Mouse (Mus musculus) adrenal gland, adult 18-20 months (tissue): ENCODE results near the gene Slc38a10. TPM values are rescaled to one million over a fixed set of nuclear protein-coding genes. Genes with fewer than 3 reads are reported as not detected.
A peak's percentile ranks its signal among the peaks of the same experiment; 100 is the strongest.

Source experiments
- DNase-seq, 2 experiments: peaks; one replicate each; pipeline ENCODE4 v3.0.0; 2021 to 2022; ENCODE audit warnings: low spot score in 2 of 2
- total RNA-seq, 2 experiments: library from RNA; stranded (reverse); gene quantifications; 1 replicate in 1 of 2; 2 replicates in 1 of 2; pipeline ENCODE4 v1.2.3; 2021

Gene Slc38a10
- total RNA-seq, 2 experiments from 2014 or later, result 147 to 177 TPM

GRCm38 (mm10) chr11:120181379-120181778, 30.2 kb upstream of the Slc38a10 start:
- DNase-seq, result no peak

GRCm38 (mm10) chr11:120179374-120179773, 28.2 kb upstream of the Slc38a10 start:
- no peak for DNase-seq

- DNase-seq, result no peak
Measured at GRCm38 (mm10) chr11:120175948-120176347, 24.8 kb upstream of the Slc38a10 start.

- no peak for DNase-seq
Measured at GRCm38 (mm10) chr11:120173213-120173612, 22.1 kb upstream of the Slc38a10 start.

GRCm38 (mm10) chr11:120171168-120171567, 20.0 kb upstream of the Slc38a10 start:
- DNase-seq, result no peak

GRCm38 (mm10) chr11:120169208-120169992, 18.3 kb upstream of the Slc38a10 start:
- peak; percentile 63 to 74 for DNase-seq

- DNase-seq, result peak in 1 of 2 experiments; percentile 23
Measured at GRCm38 (mm10) chr11:120168516-120168915, 17.4 kb upstream of the Slc38a10 start.

- peak in 1 of 2 experiments; percentile 47 for DNase-seq
Measured at GRCm38 (mm10) chr11:120167921-120168356, 16.8 kb upstream of the Slc38a10 start.

GRCm38 (mm10) chr11:120167059-120167458, 15.9 kb upstream of the Slc38a10 start:
- no peak for DNase-seq

- peak in 1 of 2 experiments; percentile 27 for DNase-seq
Measured at GRCm38 (mm10) chr11:120164471-120165261, 13.5 kb upstream of the Slc38a10 start.

- no peak for DNase-seq
Measured at GRCm38 (mm10) chr11:120164028-120164427, 12.9 kb upstream of the Slc38a10 start.

GRCm38 (mm10) chr11:120163207-120163606, 12.1 kb upstream of the Slc38a10 start:
- DNase-seq, result no peak

- DNase-seq, result no peak
Measured at GRCm38 (mm10) chr11:120161245-120161644, 10.1 kb upstream of the Slc38a10 start.

- no peak for DNase-seq
Measured at GRCm38 (mm10) chr11:120160478-120160877, 9.3 kb upstream of the Slc38a10 start.

- DNase-seq, result no peak
Measured at GRCm38 (mm10) chr11:120159653-120160052, 8.5 kb upstream of the Slc38a10 start.

GRCm38 (mm10) chr11:120158828-120159227, 7.7 kb upstream of the Slc38a10 start:
- DNase-seq, result no peak

GRCm38 (mm10) chr11:120150440-120151112, 570 bp downstream of the Slc38a10 start:
- DNase-seq, result no peak

- no peak for DNase-seq
Measured at GRCm38 (mm10) chr11:120149510-120150200, 1.5 kb downstream of the Slc38a10 start.

GRCm38 (mm10) chr11:120148201-120148855, 2.8 kb downstream of the Slc38a10 start:
- no peak for DNase-seq
